In genomic region chr2:121806959-121807653, GRCm38 (mm10) we compare ENCODE assay signal across 8 mouse cellular contexts. TPM values are rescaled to one million over a fixed set of nuclear protein-coding genes. Genes with fewer than 3 reads are reported as not detected.
DNase-seq lines count a peak whose midpoint lies in the region; ATAC-seq and TF ChIP-seq lines count a peak whose summit lies in the region.

Gene Frmd5, minus strand, starts transcription at chr2:121807087.

- 1% methylated on average over 35 of the region's 35 CpGs for WGBS in limb, embryonic 12.5 days
- under 1% methylated on average over 35 of the region's 35 CpGs for WGBS in midbrain, embryonic 15.5 days

- no peaks in the 10 kb centered on the region for H3K4me1 ChIP-seq in embryonic fibroblast, embryonic 13.5 days (ENCODE audit: control insufficient read depth, insufficient read depth, low read length)
- H3K4me1 ChIP-seq in limb, embryonic 12.5 days (replicated peaks): peaks cover 14% of the 10 kb centered on the region
- peaks cover 13% of the 10 kb centered on the region for H3K4me1 ChIP-seq in midbrain, embryonic 15.5 days

- peak within 1 kb of the TSS; percentile 69 for H3K9ac ChIP-seq in limb, embryonic 12.5 days (replicated peaks)
- H3K9ac ChIP-seq in midbrain, embryonic 15.5 days: peak within 1 kb of the TSS; percentile 93

- H3K27me3 ChIP-seq in limb, embryonic 12.5 days: peaks cover 36% of the 10 kb centered on the region
- H3K27me3 ChIP-seq in midbrain, embryonic 15.5 days (replicated peaks): no peaks in the 10 kb centered on the region

- no peak for TF ChIP-seq POLR2A in embryonic fibroblast, embryonic 13.5 days (IDR thresholded peaks at IDR 0.05; ENCODE audit: low read depth, low read length)

- no peaks in the 10 kb centered on the region for H3K36me3 ChIP-seq in limb, embryonic 12.5 days
- no peaks in the 10 kb centered on the region for H3K36me3 ChIP-seq in midbrain, embryonic 15.5 days (replicated peaks)

- no peak within 1 kb of the TSS for H3K27ac ChIP-seq in embryonic fibroblast, embryonic 13.5 days (ENCODE audit: insufficient read depth, low read length)
- H3K27ac ChIP-seq in limb, embryonic 12.5 days: 0 out of 2 replicates have a peak within 1 kb of the TSS, but pooled peaks have one; percentile 17
- H3K27ac ChIP-seq in midbrain, embryonic 15.5 days: peak within 1 kb of the TSS; percentile 99

- H3K4me2 ChIP-seq in limb, embryonic 12.5 days: peak within 1 kb of the TSS; percentile 93
- H3K4me2 ChIP-seq in midbrain, embryonic 15.5 days: peak within 1 kb of the TSS; percentile 70

- TF ChIP-seq CTCF in embryonic fibroblast, embryonic 13.5 days (IDR thresholded peaks at IDR 0.05; ENCODE audit: borderline replicate concordance, insufficient read depth, low read length): no peak

- H3K9me3 ChIP-seq in limb, embryonic 12.5 days: no peaks in the 10 kb centered on the region
- H3K9me3 ChIP-seq in midbrain, embryonic 15.5 days: no peaks in the 10 kb centered on the region

- H3K4me3 ChIP-seq in embryonic fibroblast, embryonic 13.5 days (ENCODE audit: insufficient read depth, low read length): peak within 1 kb of the TSS; percentile 49
- peak within 1 kb of the TSS; percentile 70 for H3K4me3 ChIP-seq in limb, embryonic 12.5 days (replicated peaks)
- H3K4me3 ChIP-seq in midbrain, embryonic 15.5 days: peak within 1 kb of the TSS; percentile 91

- DNase-seq in A20 (ENCODE audit: low read depth, low spot score): peak; percentile 91
- peak; percentile 98 for DNase-seq in brain, adult 2 months (ENCODE audit: low read depth, low spot score)
- DNase-seq in heart, adult 8-10 months (ENCODE audit: low spot score): peak; percentile 88
- peak; percentile 87 to 88 for DNase-seq in kidney, adult 8-10 months
- DNase-seq in spleen, adult 18-20 months: peak; percentile 70 to 78

- peak; percentile 97 for ATAC-seq in limb, embryonic 12.5 days (ENCODE audit: insufficient number of reproducible peaks, insufficient read depth, low FRiP score, low TSS enrichment, low read depth)
- peak; percentile 98 for ATAC-seq in midbrain, embryonic 15.5 days (replicated peaks)

RNA-seq across cellular contexts. Expression of gene Frmd5, which starts in this region (rescaled TPM):
- 2.2 and 4.1 TPM in 2 replicates for polyA plus RNA-seq in embryonic fibroblast, embryonic 13.5 days (2011; ENCODE audit: insufficient read length, low read depth, missing spikeins)
- 100 to 1,000 TPM in 3 of 4 experiments, 10 to 100 TPM in 1; 86.6 to 189 (median 156) TPM for total RNA-seq in heart, adult 8-10 months (2022)
- 3.8 and 3.9 TPM in 2 replicates for polyA plus RNA-seq in limb, embryonic 12.5 days (2016; fragmentation: Nextera tagmentation; extraction: Ambion mirVana)
- polyA plus RNA-seq in midbrain, embryonic 15.5 days (2015; fragmentation: Nextera tagmentation; extraction: Ambion mirVana): 30.7 and 33.9 TPM in 2 replicates
